Mouse (Mus musculus) left cerebral cortex, adult 2 months (tissue): ENCODE measurements around the gene Sapcd1. TPM values are rescaled to one million over a fixed set of nuclear protein-coding genes. Genes with fewer than 3 reads are reported as not detected.
A peak's percentile ranks its signal among the peaks of the same experiment; 100 is the strongest.
"Not testable (repeated sequence)": the region's sequence is repeated elsewhere in the genome, so short reads cannot be mapped to it uniquely, and the experiment has no call there.

ENCODE experiments used
- DNase-seq, 2 experiments: peaks; one replicate each; pipeline ENCODE4 v3.0.0; 2021 to 2022; ENCODE audit warnings: low spot score in 2 of 2, mixed read lengths in 1 of 2; ENCODE audit errors: extremely low spot score in 1 of 2
- H3K27ac ChIP-seq: fragments of 200-600 bp; 2 replicates; pipeline ENCODE4 v1.8.1; 2022
- H3K4me3 ChIP-seq: fragments of 200-600 bp; 2 replicates; pipeline ENCODE4 v1.8.1; 2022
- CTCF ChIP-seq: fragments of 200-600 bp; IDR thresholded peaks from 2 replicates; pipeline ENCODE4 v1.8.1; 2022; ENCODE audit warnings: antibody characterized with exemption, mild to moderate bottlenecking, moderate library complexity
- intact Hi-C: fragments of 180-260 bp; cut with DNase I; formaldehyde crosslinking; loops from one replicate; pipeline ENCODE4 v1.15.1; 2025
- total RNA-seq, 2 experiments: library from RNA; stranded (reverse); gene quantifications; 2 replicates each; pipeline ENCODE4 v1.2.3; 2021

Sapcd1 gene
- total RNA-seq, 2 experiments from 2014 or later = 0.59 TPM; not detected in 1

DNA sequence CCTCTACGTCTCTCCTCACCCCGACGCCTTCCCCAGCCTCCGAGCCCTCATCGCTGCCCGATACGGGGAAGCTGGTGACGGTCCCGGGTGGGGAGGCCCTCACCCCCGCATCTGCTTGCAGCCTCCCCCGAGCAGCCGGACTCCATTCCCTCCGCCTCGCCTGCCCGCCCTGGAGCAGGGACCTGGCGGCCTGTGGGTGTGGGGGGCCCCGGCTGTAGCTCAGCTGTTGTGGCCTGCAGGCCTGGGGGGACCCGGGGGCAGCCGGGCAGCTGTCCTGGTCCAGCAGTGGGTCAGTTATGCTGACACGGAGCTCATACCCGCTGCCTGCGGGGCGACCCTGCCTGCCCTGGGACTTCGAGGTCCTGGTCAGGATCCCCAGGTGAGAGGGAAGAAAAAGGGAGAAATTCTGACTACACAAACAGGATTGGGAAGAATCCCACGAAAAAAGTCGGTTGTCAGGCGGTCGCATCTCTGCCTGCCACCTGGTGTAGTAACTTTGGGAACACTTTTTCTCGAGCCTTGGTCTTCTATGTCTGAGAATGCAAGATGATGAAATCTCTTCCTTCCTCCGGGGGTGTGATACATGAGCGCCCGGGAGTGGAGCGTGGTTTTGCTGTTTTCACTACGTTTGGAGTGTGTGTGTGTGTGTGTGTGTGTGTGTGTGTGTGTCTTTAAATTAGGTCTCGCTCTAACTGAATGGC is 26.2 kb downstream of the Sapcd1 start:
- intact Hi-C loops = loop anchor here (5.0 kb wide), 1 partner anchor 121 kb away; the partner anchor contains the start of genes Csnk2b and Gpank1
- H3K4me3 ChIP-seq = peak overlapping the region; percentile 90
- no peak for TF ChIP-seq CTCF
- DNase-seq = no peak
- H3K27ac ChIP-seq = peak overlapping the region; percentile 99

DNA sequence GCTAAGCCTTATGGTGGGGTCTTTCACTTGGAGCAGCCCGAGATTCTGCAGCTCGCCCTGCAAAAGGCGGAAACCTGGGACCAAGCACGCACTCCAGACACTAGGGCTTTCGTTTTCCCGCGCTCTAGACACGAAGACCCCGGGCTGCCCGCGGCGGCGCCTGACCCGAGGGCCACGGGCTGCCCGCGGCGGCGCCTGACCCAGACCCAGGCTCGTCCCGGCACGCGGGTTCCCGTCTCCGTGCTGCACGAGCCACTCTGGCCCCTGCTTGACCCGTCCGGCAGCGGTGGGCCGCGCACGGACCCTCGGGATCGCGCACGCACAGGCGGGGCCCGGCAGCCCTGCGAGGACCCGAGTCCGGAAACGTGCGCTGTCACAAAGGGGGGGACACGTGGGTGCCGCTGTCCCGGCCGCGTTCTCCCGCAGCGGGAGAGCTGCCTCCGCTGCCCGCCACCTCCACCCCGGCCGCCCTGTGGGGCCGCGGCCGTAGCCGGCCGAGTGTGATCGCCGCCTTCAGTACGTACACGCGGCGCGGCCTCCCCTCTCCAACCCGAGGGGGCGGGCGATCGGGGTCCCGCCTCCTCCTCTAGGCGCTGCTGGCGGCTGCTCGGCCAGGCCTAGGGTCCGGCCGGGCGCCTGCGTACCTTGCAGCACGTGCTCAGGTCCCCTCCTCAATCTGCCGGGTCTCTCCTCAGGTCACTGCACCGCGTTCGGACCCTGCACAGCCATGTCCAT is 26.9 kb downstream of the Sapcd1 start, which contains the start of gene Vars:
Gene Vars, plus strand, starts transcription at position 271 of the 735 bp plus-strand sequence.
- intact Hi-C loops = loop anchor here (5.0 kb wide), 1 partner anchor 121 kb away; the partner anchor contains the start of genes Csnk2b and Gpank1
- peak within 1 kb of the TSS; percentile 90 for H3K4me3 ChIP-seq
- TF ChIP-seq CTCF = no peak
- DNase-seq = peak; percentile 77 to 78
- peak within 1 kb of the TSS; percentile 99 for H3K27ac ChIP-seq

DNA sequence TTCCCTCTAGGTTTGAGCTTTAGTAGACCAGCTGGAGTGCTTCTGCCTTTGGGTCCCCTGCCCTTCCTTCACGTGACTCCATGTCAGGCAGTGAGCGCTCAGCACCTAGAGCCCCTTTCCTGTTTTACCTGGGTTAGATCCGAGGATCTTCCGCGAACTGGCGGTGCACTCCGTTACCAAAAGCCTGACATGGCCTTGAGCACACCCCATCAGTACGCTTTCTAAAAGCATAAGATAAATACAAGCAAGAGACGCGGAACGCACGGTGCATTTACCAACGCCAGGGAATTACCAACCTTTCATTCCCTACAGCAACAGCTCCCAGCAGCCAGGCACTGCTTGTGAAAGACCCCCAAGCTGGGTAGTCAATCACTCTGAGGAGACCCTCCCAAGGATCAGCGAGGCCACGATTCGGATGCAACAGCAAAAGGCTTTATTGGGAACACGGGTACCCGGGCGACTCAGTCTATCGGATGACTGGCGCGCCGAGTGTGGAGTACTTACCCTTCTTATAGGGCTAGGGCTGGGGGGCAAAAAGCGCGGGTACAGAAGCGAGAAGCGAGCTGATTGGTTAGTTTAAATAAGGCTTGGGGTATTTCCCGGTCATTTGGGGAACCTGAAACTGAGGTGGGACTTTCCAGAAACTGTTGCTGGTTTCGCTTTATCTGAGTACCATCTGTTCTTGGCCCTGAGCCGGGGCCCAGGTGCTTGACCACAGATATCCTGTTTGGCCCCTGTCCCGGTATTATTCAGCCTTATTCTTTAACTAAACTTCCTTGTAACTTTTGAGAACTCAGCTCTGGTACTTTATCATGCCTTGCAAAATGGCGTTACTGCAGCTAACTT is 27.7 kb downstream of the Sapcd1 start:
- not testable (repeated sequence) for DNase-seq, H3K27ac ChIP-seq
- intact Hi-C loops = loop anchor here (5.0 kb wide), 1 partner anchor 122 kb away; the partner anchor contains the start of genes Csnk2b and Gpank1
- peak overlapping the region; percentile 90 for H3K4me3 ChIP-seq

DNA sequence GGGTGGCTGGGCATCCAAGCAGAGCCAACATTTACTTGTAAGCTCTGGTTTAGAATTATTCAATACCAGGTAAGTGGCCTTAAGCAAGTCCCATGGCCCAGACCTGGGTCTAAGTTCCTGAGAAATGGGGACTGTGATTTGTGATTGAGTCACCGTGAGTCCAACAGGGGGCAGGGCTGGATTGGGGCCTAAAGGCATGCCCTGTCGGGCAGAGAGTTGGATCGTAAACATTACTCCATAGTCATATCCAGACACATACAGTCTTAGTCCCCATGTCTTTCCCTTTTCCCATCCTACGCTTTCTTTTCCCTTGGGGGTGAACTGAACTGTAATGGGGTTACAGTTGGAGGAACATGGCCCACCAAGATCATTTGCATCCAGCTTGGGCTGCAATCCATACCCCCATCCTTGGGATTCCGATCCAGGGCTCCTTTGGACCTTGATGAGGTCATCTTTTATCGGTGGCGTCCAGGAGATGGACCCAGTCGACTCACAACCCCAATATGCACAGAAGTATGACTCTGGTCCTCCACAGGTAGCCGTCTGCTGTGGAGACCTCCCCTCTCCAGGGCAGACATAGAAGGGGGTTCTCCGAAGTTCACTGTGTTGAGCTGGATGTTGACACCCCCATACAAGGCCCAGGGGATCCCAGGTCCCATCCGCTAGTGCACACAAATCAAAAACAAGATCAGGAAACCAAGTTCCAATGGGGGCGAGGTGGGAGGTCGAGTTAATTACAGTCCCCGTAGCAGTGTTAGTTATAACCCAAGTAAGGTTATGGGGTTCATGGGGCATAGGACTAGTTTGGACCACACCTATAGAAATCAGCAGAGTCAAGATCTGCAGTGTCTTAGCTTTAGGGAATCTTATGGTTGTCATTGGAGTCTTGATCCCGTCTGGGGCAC is 29.0 kb downstream of the Sapcd1 start:
- H3K4me3 ChIP-seq = no peak overlapping the region
- no peak overlapping the region for H3K27ac ChIP-seq
- intact Hi-C loops = no loop called here
- DNase-seq = no peak
- no peak for TF ChIP-seq CTCF

DNA sequence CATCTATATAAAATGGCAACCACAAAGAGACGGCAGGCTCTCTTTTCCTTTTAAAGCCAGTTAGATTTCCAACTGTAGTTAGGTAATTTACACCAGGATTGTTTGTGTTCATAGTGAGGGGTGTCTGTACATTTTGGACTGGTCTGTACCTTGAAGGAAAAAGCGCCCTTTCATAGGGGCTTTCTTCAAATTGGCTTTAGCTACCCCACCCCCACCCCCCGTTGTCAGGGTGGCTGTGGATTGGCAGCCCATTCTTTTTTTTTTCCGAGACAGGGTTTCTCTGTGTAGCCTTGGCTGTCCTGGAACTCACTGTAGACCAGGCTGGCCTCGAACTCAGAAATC is 30.7 kb downstream of the Sapcd1 start:
- intact Hi-C loops = no loop called here

DNA sequence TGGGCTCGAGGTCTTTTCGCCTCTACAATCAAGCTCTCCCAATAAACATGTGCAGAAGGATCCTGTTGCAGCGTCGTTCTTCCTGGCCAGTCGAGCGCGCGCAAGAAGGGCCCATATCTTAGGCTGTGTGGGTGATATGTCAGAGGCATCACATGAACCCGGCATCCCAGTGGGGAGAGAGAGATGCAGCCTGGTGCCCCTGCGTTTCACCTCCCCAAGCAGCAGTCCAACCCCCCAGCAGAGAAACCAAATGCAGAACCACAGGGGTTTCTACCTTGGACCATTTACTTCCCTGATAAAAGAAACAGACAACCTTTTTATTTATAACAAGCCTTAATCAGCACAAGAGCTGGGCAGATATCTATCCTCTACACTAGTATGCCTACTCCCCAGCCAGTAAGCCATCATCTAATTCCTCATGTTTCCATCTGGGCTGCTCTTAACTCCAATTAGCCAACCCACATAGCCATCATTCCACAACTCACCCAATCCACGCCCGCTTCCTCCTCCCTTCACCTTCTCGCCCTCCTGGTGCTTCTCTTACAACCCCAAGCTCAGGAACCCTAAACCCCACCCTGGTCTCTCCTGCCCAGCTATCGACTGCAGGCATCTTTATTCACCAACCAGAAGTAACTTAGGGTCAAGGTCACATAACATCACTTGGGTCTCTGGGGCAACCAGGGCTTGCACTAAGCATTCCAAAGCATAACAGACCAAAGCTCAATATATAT is 31.2 kb downstream of the Sapcd1 start:
- no peak for DNase-seq
- TF ChIP-seq CTCF = no peak
- Histone ChIP-seq H3K4me3 (no peak overlapping the region), H3K27ac (no peak overlapping the region)
- intact Hi-C loops = no loop called here

More for the DNA sequence above, 30.7 kb downstream of the Sapcd1 start:
- no peak overlapping the region for H3K4me3 ChIP-seq
- no peak for TF ChIP-seq CTCF
- no peak for DNase-seq
- no peak overlapping the region for H3K27ac ChIP-seq

DNA sequence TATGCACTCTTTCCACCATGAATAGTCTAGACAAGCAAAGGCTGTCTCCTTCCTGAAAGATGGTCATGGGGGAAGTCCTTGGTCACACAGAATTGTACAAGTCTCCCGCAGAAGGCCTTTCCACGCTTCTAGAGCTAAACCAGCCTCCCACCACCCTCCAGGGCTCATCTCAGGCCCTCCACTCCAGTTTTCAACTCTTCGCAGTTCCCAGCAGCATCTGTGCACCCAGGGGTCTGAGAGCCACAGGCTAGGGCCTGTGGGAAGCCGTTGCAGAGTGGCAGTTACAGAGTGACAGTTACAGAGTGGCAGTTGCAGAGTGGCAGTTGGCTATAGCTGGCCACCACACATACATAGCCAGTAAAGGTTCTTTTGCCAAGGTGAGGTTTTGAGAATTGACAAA is 31.9 kb downstream of the Sapcd1 start:
- H3K4me3 ChIP-seq, DNase-seq, H3K27ac ChIP-seq, intact Hi-C loops: not testable (repeated sequence)

DNA sequence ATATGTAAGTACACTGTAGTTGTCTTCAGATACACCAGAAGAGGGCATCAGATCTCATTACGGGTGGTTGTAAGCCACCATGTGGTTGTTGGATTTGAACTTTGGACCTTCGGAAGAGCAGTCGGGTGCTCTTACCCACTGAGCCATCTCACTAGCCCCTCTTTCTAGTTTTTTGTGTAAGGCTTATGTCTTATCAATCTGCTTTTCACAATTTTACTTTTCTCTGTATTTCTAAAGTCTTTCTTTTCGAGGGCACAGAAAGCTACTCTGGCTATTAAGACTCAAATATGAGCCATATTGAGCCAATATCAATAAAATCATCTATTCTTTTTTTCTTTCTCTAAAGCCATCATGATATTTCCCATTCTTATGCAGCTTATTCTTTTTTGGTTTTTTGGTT is 32.6 kb downstream of the Sapcd1 start:
- DNase-seq, H3K27ac ChIP-seq, intact Hi-C loops, H3K4me3 ChIP-seq: not testable (repeated sequence)

DNA sequence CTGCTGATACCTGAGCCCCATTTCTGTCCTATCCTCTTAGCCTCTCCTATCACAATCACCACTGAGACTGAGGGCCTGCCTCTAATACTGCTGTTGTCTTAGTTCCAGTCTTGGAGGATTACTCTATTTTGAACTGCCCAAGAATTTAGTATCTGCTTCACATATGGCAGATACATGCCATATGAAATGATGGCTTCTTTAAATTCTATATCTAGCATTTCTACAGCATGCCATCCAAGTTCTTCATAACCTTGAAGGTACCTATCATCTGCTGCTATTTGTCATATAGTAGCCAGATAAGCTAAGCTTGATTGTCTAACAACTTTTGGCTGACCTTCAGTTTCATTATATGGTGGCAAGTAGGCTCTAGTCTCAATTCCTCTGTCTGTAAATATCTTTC is 33.1 kb downstream of the Sapcd1 start:
- no peak for DNase-seq
- H3K27ac ChIP-seq = no peak overlapping the region
- intact Hi-C loops = no loop called here
- H3K4me3 ChIP-seq = no peak overlapping the region
- TF ChIP-seq CTCF = no peak

DNA sequence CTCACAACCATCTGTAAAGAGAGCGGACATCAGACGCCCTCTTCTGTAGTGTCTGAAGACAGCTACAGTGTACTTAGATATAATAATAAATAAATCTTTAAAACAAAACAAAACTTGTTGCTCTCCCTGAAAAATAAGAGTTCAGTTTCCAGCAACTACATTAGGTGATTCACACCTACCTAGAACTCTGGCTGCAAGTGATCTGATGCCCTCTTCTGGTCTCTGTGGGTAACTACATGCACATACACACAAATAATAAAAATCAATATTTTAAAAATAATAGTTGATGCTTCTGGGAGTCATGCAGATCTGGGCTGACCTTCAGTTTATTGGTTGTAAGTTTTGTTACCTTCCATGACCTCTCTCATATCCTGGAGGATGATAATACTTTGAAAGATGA is 43.6 kb downstream of the Sapcd1 start:
- no peak for DNase-seq
- no peak overlapping the region for H3K4me3 ChIP-seq
- no peak overlapping the region for H3K27ac ChIP-seq
- peak; percentile 86 for TF ChIP-seq CTCF
- intact Hi-C loops = loop anchor here (5.0 kb wide), 2 partner anchors 127 to 147 kb away; partner anchors contain the start of genes Dxo and Stk19
